23 mouse cellular contexts compared by ENCODE assay signal in genomic region chr13:111986681-111987080, GRCm38 (mm10).
DNase-seq lines count a peak whose midpoint lies in the region; ATAC-seq and TF ChIP-seq lines count a peak whose summit lies in the region.
"Had no signal": no experiment of that assay in that cellular context is flagged by ENCODE, and none has a peak within 500 bp of the region (broad histone marks: within the 10 kb centered on the region; RNA-seq: fewer than 3 reads in every experiment).

No protein-coding gene starts in this region.

- no peak for TF ChIP-seq POLR2A in thymus, adult 2 months (IDR thresholded peaks at IDR 0.05; ENCODE audit: control insufficient read depth, extremely low read depth, insufficient read depth, low read length, poor library complexity)

- no peak for DNase-seq in heart, embryonic 10.5 days (ENCODE audit: low spot score)
- DNase-seq in heart, postnatal 14 days = no peak
- DNase-seq in 416B (ENCODE audit: low read depth) = peak; percentile 3
- peak; percentile 19 for DNase-seq in R1 (ENCODE audit: low read depth, low spot score)
- DNase-seq in thymus, adult 2 months = peak; percentile 52
- no peak for DNase-seq in spleen, postnatal 10 days (ENCODE audit: low spot score in 2 of 2)
- no peak for DNase-seq in c-Kit-positive CD71-positive TER-119-positive erythroid progenitor cells, embryonic 14.5 days (ENCODE audit: low spot score)
- DNase-seq: adrenal gland, postnatal 25 days; cerebellum, adult 9-10 months; gastrocnemius, adult 2 months; kidney, postnatal 36 days; layer of hippocampus, postnatal 36 days; lung, adult 2 months; lung, postnatal 14 days; right cerebral cortex, postnatal 25 days; spleen, adult 18-20 months had no signal

- no peak overlapping the region for H3K4me3 ChIP-seq in heart, embryonic 10.5 days
- H3K4me3 ChIP-seq in thymus, adult 2 months (ENCODE audit: control insufficient read depth, insufficient read depth, low read length) = no peak overlapping the region
- H3K4me3 ChIP-seq: forebrain, embryonic 13.5 days; gastrocnemius, adult 2 months; heart, embryonic 12.5 days; hindbrain, embryonic 15.5 days; limb, embryonic 12.5 days; midbrain, embryonic 12.5 days had no signal

- no peaks in the 10 kb centered on the region for H3K36me3 ChIP-seq in heart, embryonic 10.5 days
- no peaks in the 10 kb centered on the region for H3K36me3 ChIP-seq in thymus, adult 2 months (ENCODE audit: control insufficient read depth, insufficient read depth, low read length)
- H3K36me3 ChIP-seq: heart, embryonic 12.5 days; hindbrain, embryonic 15.5 days; limb, embryonic 12.5 days; midbrain, embryonic 12.5 days had no signal

- peak overlapping the region; percentile 29; the same call in 1 of the 2 replicates for H3K27ac ChIP-seq in heart, embryonic 10.5 days
- 0 out of 2 replicates have a peak overlapping the region, but pooled peaks have one; percentile 47 for H3K27ac ChIP-seq in thymus, adult 2 months (ENCODE audit: control insufficient read depth, insufficient read depth, low read length)
- H3K27ac ChIP-seq: forebrain, embryonic 13.5 days; gastrocnemius, adult 2 months; hindbrain, embryonic 15.5 days; limb, embryonic 12.5 days; midbrain, embryonic 12.5 days had no signal

- no peak for ATAC-seq in monocyte, adult 5-6 weeks (replicated peaks; ENCODE audit: insufficient number of reproducible peaks, low FRiP score, low TSS enrichment, poor library complexity, severe bottlenecking)
- ATAC-seq: forebrain, embryonic 13.5 days; intestine, embryonic 16.5 days had no signal

- WGBS in heart, embryonic 10.5 days = 82% methylated on average over 15 of the region's 15 CpGs
- 32% methylated on average over 15 of the region's 15 CpGs for WGBS in thymus, adult 2 months

- H3K27me3 ChIP-seq in heart, embryonic 10.5 days (ENCODE audit: insufficient read depth, poor library complexity, severe bottlenecking) = peaks cover 8% of the 10 kb centered on the region; the same call in 1 of the 2 replicates
- H3K27me3 ChIP-seq in thymus, adult 2 months (ENCODE audit: control insufficient read depth, insufficient read depth, low read length) = no peaks in the 10 kb centered on the region
- H3K27me3 ChIP-seq: forebrain, embryonic 13.5 days; hindbrain, embryonic 15.5 days; midbrain, embryonic 12.5 days had no signal

- peaks cover 33% of the 10 kb centered on the region for H3K4me1 ChIP-seq in heart, embryonic 10.5 days
- peaks cover 42% of the 10 kb centered on the region for H3K4me1 ChIP-seq in thymus, adult 2 months (replicated peaks; ENCODE audit: control insufficient read depth, insufficient read depth, low read length)

- no peaks in the 10 kb centered on the region for H3K9me3 ChIP-seq in heart, embryonic 10.5 days
- H3K9me3 ChIP-seq: forebrain, embryonic 13.5 days; heart, embryonic 12.5 days; hindbrain, embryonic 15.5 days; limb, embryonic 12.5 days; midbrain, embryonic 12.5 days had no signal

- TF ChIP-seq CTCF in thymus, adult 2 months (IDR thresholded peaks at IDR 0.05; ENCODE audit: borderline replicate concordance, control insufficient read depth, extremely low read depth, insufficient read depth, low read length, poor library complexity) = no peak

- intact Hi-C loops in heart, postnatal 14 days (cut with DNase I) = no loop called here

Comparison
In these comparisons a context has a peak if more than half of its experiments do, and no peak if none do; other contexts are left out.
1. DNase-seq: peak in 416B (single experiment), R1 (single experiment) and thymus, adult 2 months (single experiment); none in heart, embryonic 10.5 days (single experiment), heart, postnatal 14 days (0 of 2), spleen, postnatal 10 days (0 of 2) and c-Kit-positive CD71-positive TER-119-positive erythroid progenitor cells, embryonic 14.5 days (single experiment).